Mouse (Mus musculus): ENCODE results near the gene Mrps5. TPM values are rescaled to one million over a fixed set of nuclear protein-coding genes. Genes with fewer than 3 reads are reported as not detected.

Gene Mrps5
- total and polyA plus RNA-seq, 3 experiments = 124 to 1,057 (median 124) TPM

- H3K79me2 ChIP-seq (ENCODE audit: control insufficient read depth, insufficient read depth, low read length, poor library complexity) = peaks cover 19% of the 10 kb centered on the region
- TF ChIP-seq USF2 (IDR thresholded peaks at IDR 0.05; ENCODE audit: borderline replicate concordance in 1 of 2, insufficient read depth in 1 of 2, low read depth in 1 of 2, low read length in 2 of 2) (no peak), GABPA (IDR thresholded peaks at IDR 0.05; ENCODE audit: low read depth, low read length) (no peak), SIN3A (IDR thresholded peaks at IDR 0.05; ENCODE audit: low read length) (peak; percentile 99), MXI1 (IDR thresholded peaks at IDR 0.05; ENCODE audit: low read depth, low read length) (peak; percentile 98), NRF1 (IDR thresholded peaks at IDR 0.05; ENCODE audit: insufficient read depth, low read depth, low read length, poor library complexity, severe bottlenecking) (peak; percentile 93), ZMIZ1 (IDR thresholded peaks at IDR 0.05; ENCODE audit: low read depth, low read length) (peak; percentile 67), KAT2A (conservative IDR thresholded peaks at IDR 0.05; ENCODE audit: low read depth, low read length) (peak; percentile 94), MAZ (IDR thresholded peaks at IDR 0.05; ENCODE audit: low read depth, low read length) (peak; percentile 6; the same call in 1 of the 2 replicates), HCFC1 (IDR thresholded peaks at IDR 0.05; ENCODE audit: low read depth, low read length) (peak; percentile 100), BHLHE40 (IDR thresholded peaks at IDR 0.05; ENCODE audit: borderline replicate concordance, low read depth, low read length) (no peak), ZNF384 (IDR thresholded peaks at IDR 0.05; ENCODE audit: low read depth, low read length) (no peak), EP300 (IDR thresholded peaks at IDR 0.05; ENCODE audit: low read depth in 1 of 2, low read length in 2 of 2) (no peak), RCOR1 (IDR thresholded peaks at IDR 0.05; ENCODE audit: low read depth, low read length) (no peak), E2F4 (IDR thresholded peaks at IDR 0.05; ENCODE audit: borderline replicate concordance, low read depth, low read length) (no peak), JUND (IDR thresholded peaks at IDR 0.05; ENCODE audit: low read depth, low read length) (no peak), ZKSCAN1 (IDR thresholded peaks at IDR 0.05; ENCODE audit: low read depth, low read length) (no peak), ELF1 (IDR thresholded peaks at IDR 0.05; ENCODE audit: low read depth, low read length) (peak; percentile 67; the same call in 1 of the 2 replicates), POLR2AphosphoS2 (IDR thresholded peaks at IDR 0.05; ENCODE audit: low read length) (peak; percentile 84), UBTF (IDR thresholded peaks at IDR 0.05; ENCODE audit: borderline replicate concordance, insufficient read depth, low read depth, low read length) (no peak), MAX (IDR thresholded peaks at IDR 0.05; ENCODE audit: low read length) (peak; percentile 87), CHD1 (IDR thresholded peaks at IDR 0.05; ENCODE audit: low read depth, low read length) (no peak), TAL1 (IDR thresholded peaks at IDR 0.05; ENCODE audit: low read length) (no peak), RAD21 (IDR thresholded peaks at IDR 0.05; ENCODE audit: low read depth, low read length) (no peak), GATA1 (IDR thresholded peaks at IDR 0.05; ENCODE audit: low read depth, low read length) (0 out of 2 replicates have a peak, but pooled peaks have one; percentile 6), TCF12 (IDR thresholded peaks at IDR 0.05; ENCODE audit: low read depth, low read length) (0 out of 2 replicates have a peak, but pooled peaks have one; percentile 14), CHD2 (IDR thresholded peaks at IDR 0.05; ENCODE audit: low read length) (no peak), MEF2A (IDR thresholded peaks at IDR 0.05; ENCODE audit: extremely low read depth, insufficient replicate concordance, low read depth, low read length, poor library complexity, severe bottlenecking) (no peak), POLR2AphosphoS5 (IDR thresholded peaks at IDR 0.05; ENCODE audit: borderline replicate concordance, low read depth, low read length) (no peak), SMC3 (IDR thresholded peaks at IDR 0.05; ENCODE audit: low read depth, low read length) (no peak), MYC (IDR thresholded peaks at IDR 0.05; ENCODE audit: low read depth, low read length) (peak; percentile 71; the same call in 1 of the 2 replicates), USF1 (IDR thresholded peaks at IDR 0.05; ENCODE audit: low read depth, low read length) (no peak), TBP (IDR thresholded peaks at IDR 0.05; ENCODE audit: low read depth, low read length) (peak; percentile 82), ZC3H11A (IDR thresholded peaks at IDR 0.05; ENCODE audit: low read depth, low read length) (no peak), NELFE (IDR thresholded peaks at IDR 0.05; ENCODE audit: low read depth, low read length) (peak; percentile 89), POLR2A (IDR thresholded peaks at IDR 0.05; ENCODE audit: control insufficient read depth in 1 of 2, insufficient read depth in 1 of 2, low read depth in 1 of 2, low read length in 2 of 2, poor library complexity in 1 of 2) (peak; percentile 84 to 92), MYB (IDR thresholded peaks at IDR 0.05; ENCODE audit: low read depth, low read length) (no peak), MAFK (IDR thresholded peaks at IDR 0.05; ENCODE audit: borderline replicate concordance, low read depth, low read length) (no peak)
These were observed 2.6 kb upstream of the Mrps5 start for GRCm38 (mm10) chr2:127584436-127584858.

More at GRCm38 (mm10) chr2:127584436-127584858, 2.6 kb upstream of the Mrps5 start:
- H3K9ac ChIP-seq (ENCODE audit: control insufficient read depth, low read depth, low read length, poor library complexity, severe bottlenecking) = peak overlapping the region; percentile 60
- DNase-seq (ENCODE audit: low read depth, low spot score) = peak; percentile 97
- H3K27ac ChIP-seq (ENCODE audit: control insufficient read depth, low read depth, low read length) = no peak overlapping the region
- no peaks in the 10 kb centered on the region for H3K9me3 ChIP-seq (replicated peaks; ENCODE audit: insufficient read depth, low read length)
- H3K4me3 ChIP-seq (ENCODE audit: control insufficient read depth in 1 of 2, insufficient read depth in 1 of 2, low read depth in 2 of 2, low read length in 2 of 2) = peak overlapping the region; percentile 62 to 86
- no peaks in the 10 kb centered on the region for H3K27me3 ChIP-seq (ENCODE audit: control insufficient read depth in 1 of 2, insufficient read depth in 2 of 2, low read length in 2 of 2)
- peaks cover 0 to 15% of the 10 kb centered on the region in 2 experiments; a peak in 2 of 4 replicates for H3K36me3 ChIP-seq (ENCODE audit: control insufficient read depth in 1 of 2, insufficient read depth in 2 of 2, low read length in 2 of 2)
- H3K4me1 ChIP-seq (ENCODE audit: control insufficient read depth in 1 of 2, insufficient read depth in 2 of 2, low read length in 2 of 2) = peaks cover 0 to 26% of the 10 kb centered on the region in 2 experiments; a peak in 3 of 4 replicates

Data from MEL (cell line).